Mouse (Mus musculus): Measurements from ENCODE around the gene Gm5089. TPM values are rescaled to one million over a fixed set of nuclear protein-coding genes. Genes with fewer than 3 reads are reported as not detected.

The Gm5089 gene
- polyA plus RNA-seq, 1 experiment from 2014 or later = 0.36 TPM

Other genes with a start within 250 kb of the Gm5089 start
- gene Zic5, start 14.6 kb upstream of the Gm5089 start, polyA plus RNA-seq (2016; fragmentation: Nextera tagmentation; extraction: Ambion mirVana) = 13.8 and 14.9 TPM in 2 replicates
- gene Zic2, start 24.3 kb upstream of the Gm5089 start, polyA plus RNA-seq (2016; fragmentation: Nextera tagmentation; extraction: Ambion mirVana) = 5.0 and 5.1 TPM in 2 replicates
- gene Gm10837, start 39.5 kb upstream of the Gm5089 start, polyA plus RNA-seq (2016; fragmentation: Nextera tagmentation; extraction: Ambion mirVana) = not detected in 2 replicates
- 32.4 and 35.8 TPM in 2 replicates for gene Pcca, start 83.2 kb upstream of the Gm5089 start, polyA plus RNA-seq (2016; fragmentation: Nextera tagmentation; extraction: Ambion mirVana)

Data from limb, embryonic 10.5 days (tissue).